Mouse (Mus musculus) left cerebral cortex, adult 9 months (tissue): ENCODE data around the gene Smyd3.

Experiments
- DNase-seq, 2 experiments: peaks; one replicate each; pipeline ENCODE4 v3.0.0; 2022; ENCODE audit warnings: low spot score in 2 of 2

Smyd3 gene

GRCm38 (mm10) chr1:179516941-179517712, 714 bp downstream of the Smyd3 start:
- peak in 1 of 2 experiments; percentile 7 for DNase-seq

- peak in 1 of 2 experiments; percentile 46 for DNase-seq
These were observed 5.9 kb downstream of the Smyd3 start for GRCm38 (mm10) chr1:179511895-179512294.

- no peak for DNase-seq
These were observed 7.1 kb downstream of the Smyd3 start for GRCm38 (mm10) chr1:179510546-179511340.

- DNase-seq: no peak
These were observed 11.1 kb downstream of the Smyd3 start for GRCm38 (mm10) chr1:179506530-179507315.

GRCm38 (mm10) chr1:179502565-179502964, 15.3 kb downstream of the Smyd3 start:
- DNase-seq: no peak

GRCm38 (mm10) chr1:179499257-179499656, 18.6 kb downstream of the Smyd3 start:
- DNase-seq: no peak

GRCm38 (mm10) chr1:179492908-179493307, 24.9 kb downstream of the Smyd3 start:
- DNase-seq: no peak

GRCm38 (mm10) chr1:179488520-179488919, 29.3 kb downstream of the Smyd3 start:
- no peak for DNase-seq

GRCm38 (mm10) chr1:179487990-179488389, 29.9 kb downstream of the Smyd3 start:
- DNase-seq: no peak

GRCm38 (mm10) chr1:179487238-179487637, 30.6 kb downstream of the Smyd3 start:
- no peak for DNase-seq

GRCm38 (mm10) chr1:179485784-179486540, 31.9 kb downstream of the Smyd3 start:
- DNase-seq: no peak

- DNase-seq: no peak
These were observed 37.0 kb downstream of the Smyd3 start for GRCm38 (mm10) chr1:179480862-179481261.

GRCm38 (mm10) chr1:179477157-179477902, 40.5 kb downstream of the Smyd3 start:
- DNase-seq: peak in 1 of 2 experiments; percentile 70

GRCm38 (mm10) chr1:179476461-179477156, 41.2 kb downstream of the Smyd3 start:
- no peak for DNase-seq

- DNase-seq: no peak
These were observed 43.1 kb downstream of the Smyd3 start for GRCm38 (mm10) chr1:179474776-179475175.

- DNase-seq: no peak
These were observed 43.8 kb downstream of the Smyd3 start for GRCm38 (mm10) chr1:179473920-179474643.

- DNase-seq: no peak
These were observed 49.9 kb downstream of the Smyd3 start for GRCm38 (mm10) chr1:179467970-179468369.

GRCm38 (mm10) chr1:179462376-179462775, 55.5 kb downstream of the Smyd3 start:
- DNase-seq: no peak
